Mouse (Mus musculus) heart, adult 11 months (tissue): ENCODE data around the gene Zbtb21.

Source experiments
- DNase-seq: peaks from one replicate; pipeline ENCODE4 v3.0.0; 2022

Gene Zbtb21

DNA sequence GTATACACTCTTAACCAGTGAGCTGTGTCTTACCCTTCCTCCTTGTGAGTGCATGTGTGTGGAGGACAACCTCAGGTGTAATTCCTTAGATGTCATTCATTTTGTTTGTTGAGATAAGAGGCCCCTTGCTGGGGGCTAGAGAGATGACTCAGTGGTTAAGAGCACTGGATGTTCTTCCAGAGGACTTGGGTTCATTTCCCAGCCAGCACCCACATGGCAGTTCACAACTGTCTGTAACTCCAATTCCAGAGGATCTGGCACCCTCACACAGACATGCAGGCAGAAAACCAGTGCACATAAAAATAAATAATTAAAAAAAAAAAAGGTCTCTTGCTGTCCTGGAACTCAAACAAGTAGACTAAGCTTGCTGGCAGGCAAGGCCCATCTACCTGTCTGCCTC lies 20.6 kb downstream of the Zbtb21 start:
- DNase-seq, result peak; percentile 51

- DNase-seq, result peak; percentile 3
These were observed 21.9 kb downstream of the Zbtb21 start for GRCm38 (mm10) chr16:97940471-97940973.

DNA sequence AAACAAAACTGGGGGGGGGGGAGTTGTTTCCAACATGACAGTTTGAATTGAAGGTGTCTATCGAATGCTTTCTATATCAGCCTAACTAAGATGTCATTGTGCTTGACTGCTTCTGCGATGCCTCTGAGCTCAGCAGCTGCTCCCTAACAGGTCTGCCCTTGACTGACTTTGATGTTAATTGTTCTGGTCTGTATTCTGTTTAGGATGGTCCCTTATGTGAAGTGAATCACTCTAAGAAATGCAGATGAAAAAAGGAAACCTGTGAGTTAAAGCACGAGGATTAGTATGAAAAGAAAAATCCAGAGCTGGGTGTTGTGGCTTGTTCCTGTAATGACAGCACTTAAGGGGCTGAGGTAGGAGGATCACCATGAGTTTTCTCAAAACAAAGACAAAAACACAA lies 26.6 kb downstream of the Zbtb21 start:
- no peak for DNase-seq

- peak; percentile 90 for DNase-seq
These were observed 32.2 kb downstream of the Zbtb21 start for GRCm38 (mm10) chr16:97930231-97930630.

DNA sequence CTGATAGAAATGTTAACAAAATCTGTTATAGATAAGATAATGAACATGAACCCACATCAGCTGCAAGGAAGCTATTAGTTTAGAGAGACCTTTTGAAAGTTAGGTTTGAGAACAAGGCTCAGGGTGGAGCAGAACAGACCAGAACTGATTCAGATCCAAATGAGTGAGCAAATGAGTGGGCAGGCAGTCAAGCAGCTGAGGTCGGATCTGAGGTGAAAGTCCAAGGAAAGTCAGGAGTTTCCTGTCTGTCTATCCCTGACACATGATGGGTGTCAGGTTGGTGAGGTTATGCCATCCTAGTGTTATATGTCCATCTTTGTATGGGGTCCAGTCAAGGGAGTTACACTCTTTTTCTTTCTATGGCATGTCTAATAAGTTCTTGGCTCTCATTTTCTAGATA lies 32.9 kb downstream of the Zbtb21 start:
- peak; percentile 93 for DNase-seq

DNA sequence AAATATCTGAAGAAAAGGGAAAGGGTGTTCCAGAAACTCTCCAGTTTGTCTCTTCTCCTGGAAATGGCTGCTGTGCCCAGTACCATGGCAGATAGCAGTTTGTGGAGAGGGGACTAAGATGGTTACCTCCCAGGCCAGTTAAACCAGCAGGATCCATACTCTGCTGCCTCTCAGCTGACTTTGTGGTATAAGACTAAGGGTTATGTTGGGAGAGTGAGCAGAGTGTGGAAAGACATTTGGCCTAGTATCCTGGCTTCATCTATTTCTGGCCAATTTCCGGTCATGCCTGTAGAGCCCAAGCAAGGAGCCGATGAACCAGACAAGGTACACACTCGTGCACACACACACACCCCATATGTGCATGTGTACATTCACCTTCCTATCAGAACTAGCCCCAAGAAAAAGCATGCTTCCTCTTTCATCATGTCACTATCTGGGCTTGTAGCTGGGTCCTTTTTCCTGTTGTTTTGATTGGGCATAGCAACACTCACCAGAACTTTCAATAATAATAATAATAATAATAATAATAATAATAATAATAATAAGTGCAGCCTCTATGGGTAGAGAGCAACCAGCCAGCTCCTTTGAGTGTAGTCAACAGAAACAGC lies 35.0 kb downstream of the Zbtb21 start:
- peak; percentile 82 for DNase-seq

- DNase-seq, result peak; percentile 61
These were observed 36.0 kb downstream of the Zbtb21 start for GRCm38 (mm10) chr16:97926381-97926780.

DNA sequence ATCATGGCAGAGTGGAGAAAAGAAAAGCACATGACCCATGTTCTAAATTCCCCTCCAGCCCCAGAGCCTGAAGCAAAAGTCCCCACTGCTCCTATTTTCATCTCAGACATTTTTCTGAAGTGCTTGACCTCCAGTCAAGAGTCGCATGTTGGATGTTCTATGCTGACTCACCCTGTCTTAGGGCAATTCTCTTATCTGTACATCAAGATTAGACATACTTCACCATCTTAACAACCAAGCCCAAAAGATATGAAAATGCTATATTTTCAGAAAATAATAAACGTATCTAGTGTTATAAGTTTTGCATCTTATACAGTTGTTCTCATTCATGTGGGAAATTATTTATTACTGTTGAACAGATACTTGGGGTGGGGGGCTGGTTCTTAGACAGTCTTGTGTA lies 36.7 kb downstream of the Zbtb21 start:
- peak; percentile 22 for DNase-seq

GRCm38 (mm10) chr16:97923700-97924099 lies 38.7 kb downstream of the Zbtb21 start:
- DNase-seq, result no peak

GRCm38 (mm10) chr16:97922779-97923126 lies 39.7 kb downstream of the Zbtb21 start:
- no peak for DNase-seq

DNA sequence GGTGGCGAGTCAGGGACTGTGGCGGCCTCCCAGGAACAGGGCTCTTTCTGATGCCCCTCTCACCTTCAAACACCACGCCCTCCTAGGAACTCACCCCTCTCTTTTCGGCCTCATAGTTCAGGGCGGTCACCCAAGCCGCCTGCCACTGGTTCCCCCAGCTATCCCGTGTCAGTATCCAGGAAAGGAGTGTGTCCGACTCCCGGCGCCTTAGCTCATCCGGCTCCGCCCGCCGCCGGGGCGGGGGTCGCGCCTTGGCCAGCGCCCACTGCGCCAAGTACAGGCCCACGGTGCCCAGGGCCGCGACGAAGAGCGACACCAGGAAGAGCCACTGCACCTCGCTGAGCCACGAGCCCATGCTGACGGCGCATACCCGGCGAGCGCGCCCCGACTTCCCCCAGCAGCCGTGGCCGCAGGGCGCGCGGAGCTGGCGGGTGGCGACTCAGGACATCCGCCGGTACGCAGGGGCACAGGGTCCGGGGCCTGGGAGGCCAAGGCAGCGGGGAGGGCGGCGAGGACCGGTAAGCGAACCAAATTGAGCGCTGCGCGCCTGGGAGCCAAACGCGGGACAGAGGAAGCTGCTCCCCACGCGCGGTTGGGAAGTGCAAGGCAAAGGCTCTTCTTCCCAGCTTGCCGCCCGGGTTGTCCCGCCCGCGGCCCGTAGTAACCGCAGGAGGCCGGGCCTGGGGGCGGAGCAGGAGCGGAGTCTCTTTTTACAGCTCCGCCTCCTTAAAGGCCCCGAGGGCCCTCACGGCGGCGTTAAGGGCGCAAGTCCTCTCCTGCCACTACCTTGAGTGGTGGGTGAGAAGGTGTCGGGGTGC lies 40.3 kb downstream of the Zbtb21 start:
- peak; percentile 99 for DNase-seq

GRCm38 (mm10) chr16:97920621-97921020 lies 41.8 kb downstream of the Zbtb21 start:
- peak; percentile 95 for DNase-seq

- DNase-seq, result no peak
These were observed 42.6 kb downstream of the Zbtb21 start for GRCm38 (mm10) chr16:97919793-97920192.

DNA sequence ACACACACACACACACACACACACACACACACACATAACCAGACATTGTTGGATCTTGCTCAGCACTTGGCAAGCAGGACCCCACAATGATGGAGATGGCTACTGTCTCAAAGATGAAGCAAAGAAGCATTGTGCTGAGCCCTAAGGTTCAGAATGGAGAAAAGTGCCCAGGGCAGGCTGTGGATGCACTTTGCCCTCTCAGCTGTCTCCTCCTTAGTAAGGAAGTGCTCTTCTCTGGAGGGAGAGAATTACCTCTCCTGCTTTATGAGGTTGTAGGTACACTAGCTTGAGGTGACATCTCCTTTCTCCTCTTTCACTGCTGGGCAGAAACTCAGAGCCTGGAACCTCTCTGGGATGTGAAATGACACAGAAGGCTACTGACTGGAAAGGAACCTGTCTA lies 49.5 kb downstream of the Zbtb21 start:
- DNase-seq, result no peak

GRCm38 (mm10) chr16:97909356-97909755 lies 53.1 kb downstream of the Zbtb21 start:
- no peak for DNase-seq

- no peak for DNase-seq
These were observed 54.9 kb downstream of the Zbtb21 start for GRCm38 (mm10) chr16:97907496-97907895.

DNA sequence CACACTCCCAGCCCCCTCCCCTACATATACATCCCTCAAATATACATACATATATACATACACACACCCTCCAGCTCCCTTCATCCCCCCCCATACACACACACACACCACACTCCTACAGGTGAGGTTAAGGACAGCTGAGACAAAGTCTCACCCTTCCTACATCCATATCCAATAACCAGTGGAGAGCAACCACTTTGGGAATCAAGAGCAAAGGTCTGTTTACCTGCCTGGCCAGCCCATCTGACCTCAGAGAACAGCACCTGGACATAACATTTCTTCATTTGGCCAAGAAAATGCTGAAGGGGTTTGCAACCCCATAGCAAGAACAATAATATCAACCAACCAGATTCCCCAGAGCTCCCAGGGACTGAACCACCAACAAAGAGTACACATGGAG lies 56.1 kb downstream of the Zbtb21 start:
- DNase-seq, result no peak

- peak; percentile 92 for DNase-seq
These were observed 56.9 kb downstream of the Zbtb21 start for GRCm38 (mm10) chr16:97905449-97905991.

DNA sequence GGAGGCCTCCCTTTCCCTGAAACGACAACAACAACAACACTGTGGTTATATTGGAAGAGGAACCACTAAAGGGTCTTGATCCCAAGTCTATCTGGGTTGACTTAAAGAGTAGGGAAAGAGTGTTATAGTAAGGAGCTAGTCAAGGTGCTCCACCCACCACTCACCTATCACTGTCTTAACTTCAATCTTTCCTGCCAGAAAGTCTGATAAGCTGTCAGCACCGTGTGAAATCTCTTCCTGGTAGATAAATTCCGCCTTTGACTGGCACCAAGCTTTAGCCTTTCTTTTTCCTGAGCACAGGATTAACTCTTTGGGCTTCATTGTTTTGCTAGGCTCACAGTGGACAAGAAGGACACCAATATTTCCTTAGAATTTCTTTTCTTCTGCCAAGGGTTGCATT lies 58.4 kb downstream of the Zbtb21 start:
- no peak for DNase-seq

GRCm38 (mm10) chr16:97897346-97898024 lies 64.9 kb downstream of the Zbtb21 start:
- DNase-seq, result peak; percentile 99
